In the genomic region with DNA sequence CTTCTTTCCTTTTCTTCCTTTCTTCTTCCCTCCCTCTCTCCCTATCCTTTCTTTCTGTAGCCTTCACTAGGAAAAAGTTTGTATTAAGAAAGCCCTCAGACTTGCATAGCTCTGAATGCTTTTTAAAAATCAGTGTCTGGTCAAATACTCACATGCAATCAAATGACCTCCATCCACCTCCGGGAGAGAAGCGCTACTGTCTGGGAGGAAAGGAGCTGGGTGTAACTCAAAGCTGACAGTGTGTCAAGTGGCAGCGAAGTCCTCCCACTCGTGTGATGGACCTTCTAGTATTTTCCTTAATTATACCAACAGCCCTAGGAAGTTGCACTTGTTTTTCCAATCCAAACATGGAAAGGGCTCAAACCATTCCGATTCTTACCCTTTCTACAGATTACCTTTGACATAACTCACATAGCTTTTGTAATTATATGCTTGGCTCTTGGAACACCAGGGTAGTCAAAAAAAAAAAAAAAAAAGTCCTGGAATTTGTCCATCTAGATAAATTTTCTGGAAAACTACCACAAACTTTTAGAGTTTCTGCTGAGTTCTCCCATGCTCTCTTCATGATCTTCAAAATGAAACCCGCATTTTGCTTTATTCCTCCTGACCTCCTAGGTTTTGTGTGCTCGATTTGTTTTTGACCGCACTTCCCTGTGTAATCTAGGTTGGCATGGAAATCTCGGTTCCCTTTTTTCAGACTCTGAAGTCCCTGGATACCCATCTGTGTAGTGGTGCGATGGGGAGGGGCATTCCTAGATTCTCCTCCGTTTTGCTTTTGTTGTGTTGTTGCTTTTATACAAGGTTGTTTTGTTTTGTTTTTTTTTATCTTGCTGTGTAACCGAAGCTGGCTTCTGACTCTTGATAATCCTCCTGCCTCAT, we compare ENCODE assay signal across 8 mouse cellular contexts. TPM values are rescaled to one million over a fixed set of nuclear protein-coding genes. Genes with fewer than 3 reads are reported as not detected.
DNase-seq lines count a peak whose midpoint lies in the region; ATAC-seq and TF ChIP-seq lines count a peak whose summit lies in the region.

A gene (minus strand): TSS at position 272 of the 879 bp plus-strand sequence.

- no peak for DNase-seq in kidney, postnatal 25 days
- no peak for DNase-seq in adrenal gland, adult 8-10 months
- DNase-seq in gastrocnemius, adult 2 months = no peak
- no peak for DNase-seq in urinary bladder, postnatal 25 days (ENCODE audit: low spot score)
- DNase-seq in cerebellum, postnatal 25 days = no peak

- H3K27me3 ChIP-seq in kidney, embryonic 15.5 days = no peaks in the 10 kb centered on the region
- 0 out of 2 replicates have a peak, but pooled peaks cover 3% of the 10 kb centered on the region for H3K27me3 ChIP-seq in hindbrain, embryonic 15.5 days

- H3K9me3 ChIP-seq in kidney, embryonic 15.5 days (replicated peaks) = 0 out of 2 replicates have a peak, but pooled peaks cover 6% of the 10 kb centered on the region
- no peaks in the 10 kb centered on the region for H3K9me3 ChIP-seq in hindbrain, embryonic 15.5 days

- H3K4me3 ChIP-seq in kidney, embryonic 15.5 days (replicated peaks) = peak within 1 kb of the TSS; percentile 90
- peak within 1 kb of the TSS; percentile 90 for H3K4me3 ChIP-seq in gastrocnemius, adult 2 months
- peak within 1 kb of the TSS; percentile 87 for H3K4me3 ChIP-seq in hindbrain, embryonic 15.5 days

- 70% methylated on average over 12 of the region's 12 CpGs for WGBS in kidney, embryonic 15.5 days
- 88% methylated on average over 12 of the region's 12 CpGs for WGBS in hindbrain, embryonic 15.5 days

- H3K4me1 ChIP-seq in kidney, embryonic 15.5 days = peaks cover 14% of the 10 kb centered on the region; the same call in 1 of the 2 replicates
- peaks cover 5% of the 10 kb centered on the region for H3K4me1 ChIP-seq in hindbrain, embryonic 15.5 days (replicated peaks)

- no peak for ATAC-seq in kidney, embryonic 15.5 days (replicated peaks; ENCODE audit: low FRiP score)
- ATAC-seq in hindbrain, embryonic 15.5 days (ENCODE audit: low FRiP score, low read depth) = no peak
- no peak for ATAC-seq in megakaryocyte-erythroid progenitor cell, adult 5-6 weeks (replicated peaks; ENCODE audit: low FRiP score, low TSS enrichment, poor library complexity, severe bottlenecking)

- H3K9ac ChIP-seq in kidney, embryonic 15.5 days = peak within 1 kb of the TSS; percentile 94
- peak within 1 kb of the TSS; percentile 79 for H3K9ac ChIP-seq in hindbrain, embryonic 15.5 days

- H3K36me3 ChIP-seq in kidney, embryonic 15.5 days = no peaks in the 10 kb centered on the region
- H3K36me3 ChIP-seq in hindbrain, embryonic 15.5 days = no peaks in the 10 kb centered on the region

- H3K27ac ChIP-seq in kidney, embryonic 15.5 days = peak within 1 kb of the TSS; percentile 96
- peak within 1 kb of the TSS; percentile 96 for H3K27ac ChIP-seq in gastrocnemius, adult 2 months
- H3K27ac ChIP-seq in hindbrain, embryonic 15.5 days (replicated peaks) = peak within 1 kb of the TSS; percentile 73

- no peak for TF ChIP-seq CTCF in gastrocnemius, adult 2 months (IDR thresholded peaks at IDR 0.05)

- intact Hi-C loops in gastrocnemius, adult 2 months (cut with DNase I) = loop anchor here (5.0 kb wide), 2 partner anchors 62 to 78 kb away; no protein-coding TSS in a partner anchor

- peak within 1 kb of the TSS; percentile 85 for H3K4me2 ChIP-seq in kidney, embryonic 15.5 days
- H3K4me2 ChIP-seq in hindbrain, embryonic 15.5 days = peak within 1 kb of the TSS; percentile 97

RNA-seq across cellular contexts. Expression of the gene that starts here (rescaled TPM):
- polyA plus RNA-seq in kidney, embryonic 15.5 days (2015; fragmentation: Nextera tagmentation; extraction: Ambion mirVana) = 71.9 and 75.2 TPM in 2 replicates
- 10 to 100 TPM; 13.6 to 30.8 (median 17.8) TPM for total RNA-seq in adrenal gland, adult 8-10 months (2022)
- total RNA-seq in gastrocnemius, adult 2 months (2021) = 100 to 1,000 TPM; 140 to 170 TPM
- 13.2 and 14.2 TPM in 2 replicates for polyA plus RNA-seq in hindbrain, embryonic 15.5 days (2015; fragmentation: Nextera tagmentation; extraction: Ambion mirVana)
- total RNA-seq in megakaryocyte-erythroid progenitor cell, adult 5-6 weeks (2014; fragmentation: Nextera tagmentation) = 40.1 and 61.6 TPM in 2 replicates
- total RNA-seq in megakaryocyte-erythroid progenitor cell, adult 5-6 weeks (2017) = 39.9 and 44.9 TPM in 2 replicates
